Mouse (Mus musculus): ENCODE data around the gene Tgfb1.

GRCm38 (mm10) chr7:25707581-25708292 lies 20.9 kb downstream of the Tgfb1 start:
- TF ChIP-seq GATA1 (IDR thresholded peaks at IDR 0.05; ENCODE audit: borderline replicate concordance, low read length) (no peak), FLI1 (IDR thresholded peaks at IDR 0.05; ENCODE audit: low read length) (no peak)
